Mouse (Mus musculus) liver, embryonic 16.5 days (tissue): ENCODE measurements around the gene Nrn1l. TPM values are rescaled to one million over a fixed set of nuclear protein-coding genes. Genes with fewer than 3 reads are reported as not detected.
A peak's percentile ranks its signal among the peaks of the same experiment; 100 is the strongest.

ENCODE experiments used
- ATAC-seq: fragments of 200-750 bp; cut with Nextera tagmentation; 2 replicates; pipeline ENCODE4 v1.8.0; 2017; ENCODE audit warnings: low read depth, mild to moderate bottlenecking, moderate number of reproducible peaks, moderate library complexity
- H3K27ac ChIP-seq: fragments of 300-500 bp; sonication (generic); 2 replicates; pipeline ENCODE4 v1.5.1; 2014; ENCODE audit warnings: mild to moderate bottlenecking, low read length
- H3K27me3 ChIP-seq: fragments of 300-500 bp; sonication (generic); 2 replicates; pipeline ENCODE4 v1.6.1; 2014; ENCODE audit warnings: low read depth, low read length, mixed read lengths; ENCODE audit not compliant: control insufficient read depth, insufficient read depth
- H3K36me3 ChIP-seq: fragments of 300-500 bp; sonication (generic); 2 replicates; pipeline ENCODE4 v1.6.1; 2014; ENCODE audit warnings: mild to moderate bottlenecking; ENCODE audit not compliant: control insufficient read depth, insufficient read depth
- H3K4me1 ChIP-seq: fragments of 300-500 bp; sonication (generic); 2 replicates; pipeline ENCODE4 v1.6.1; 2014; ENCODE audit warnings: low read depth, low read length, mixed read lengths; ENCODE audit not compliant: control insufficient read depth
- H3K4me2 ChIP-seq: fragments of 300-500 bp; sonication (generic); 2 replicates; pipeline ENCODE4 v1.6.1; 2014; ENCODE audit warnings: low read depth, low read length, mixed read lengths
- H3K4me3 ChIP-seq: fragments of 300-500 bp; sonication (generic); 2 replicates; pipeline ENCODE4 v1.5.1; 2014; ENCODE audit warnings: low read depth, mild to moderate bottlenecking, low read length
- H3K9ac ChIP-seq: fragments of 300-500 bp; sonication (generic); 2 replicates; pipeline ENCODE4 v1.6.1; 2014; ENCODE audit warnings: low read depth, low read length
- H3K9me3 ChIP-seq: fragments of 300-500 bp; sonication (generic); replicated peaks from 2 replicates; pipeline ENCODE4 v1.6.1; 2016; ENCODE audit warnings: low read length; ENCODE audit not compliant: control insufficient read depth
- WGBS: fragments of 180-500 bp; shearing (Covaris S2); extraction: QIAGEN DNeasy Blood & Tissue Kit; methylation state at CpG from one replicate; pipeline ENCODE4 v1.1.7; 2014; ENCODE audit not compliant: insufficient replicate concordance; 5-methylcytosine and 5-hydroxymethylcytosine counted together
- polyA plus RNA-seq: library from polyadenylated mRNA; unstranded; fragments of >200 nt; fragmentation: Nextera tagmentation; extraction: Ambion mirVana; gene quantifications from 2 replicates; pipeline ENCODE4 v1.2.1, GENCODE M21; 2015

Nrn1l gene
- polyA plus RNA-seq, 1 experiment from 2014 or later = not detected

GRCm38 (mm10) chr8:105880754-105881520 is 12.4 kb upstream of the Nrn1l start, which contains the start of gene Edc4:
TSS of gene Edc4 (plus strand) at chr8:105880881.
- peak within 1 kb of the TSS; percentile 74 for H3K27ac ChIP-seq
- H3K36me3 ChIP-seq = peaks cover 40% of the 10 kb centered on the region
- peak; percentile 86 for ATAC-seq

GRCm38 (mm10) chr8:105889756-105890465 is 3.5 kb upstream of the Nrn1l start:
- Histone ChIP-seq H3K4me3 (no peak overlapping the region), H3K27ac (no peak overlapping the region), H3K27me3 (no peaks in the 10 kb centered on the region), H3K9ac (no peak overlapping the region), H3K9me3 (no peaks in the 10 kb centered on the region), H3K36me3 (peaks cover 66% of the 10 kb centered on the region), H3K4me1 (no peaks in the 10 kb centered on the region), H3K4me2 (no peak overlapping the region)
- WGBS = 83% methylated on average over 12 of the region's 12 CpGs
- ATAC-seq = no peak

More at GRCm38 (mm10) chr8:105880754-105881520, 12.4 kb upstream of the Nrn1l start, which contains the start of gene Edc4:
- H3K27me3 ChIP-seq = no peaks in the 10 kb centered on the region
- no peaks in the 10 kb centered on the region for H3K9me3 ChIP-seq
- H3K4me2 ChIP-seq = peak within 1 kb of the TSS; percentile 95
- peaks cover 13% of the 10 kb centered on the region for H3K4me1 ChIP-seq
- peak within 1 kb of the TSS; percentile 89 for H3K9ac ChIP-seq
- H3K4me3 ChIP-seq = peak within 1 kb of the TSS; percentile 93
- WGBS = under 1% methylated on average over 45 of the region's 45 CpGs

- 77% methylated on average over 6 of the region's 6 CpGs for WGBS
- Histone ChIP-seq H3K4me2 (no peak overlapping the region), H3K27ac (no peak overlapping the region), H3K4me1 (no peaks in the 10 kb centered on the region), H3K4me3 (no peak overlapping the region), H3K9ac (no peak overlapping the region), H3K36me3 (peaks cover 57% of the 10 kb centered on the region), H3K27me3 (no peaks in the 10 kb centered on the region), H3K9me3 (no peaks in the 10 kb centered on the region)
- ATAC-seq = no peak
These were observed 2.5 kb upstream of the Nrn1l start for GRCm38 (mm10) chr8:105890870-105891269.

GRCm38 (mm10) chr8:105892432-105892831 is 935 bp upstream of the Nrn1l start:
- no peaks in the 10 kb centered on the region for H3K4me1 ChIP-seq
- H3K27me3 ChIP-seq = no peaks in the 10 kb centered on the region
- WGBS = 77% methylated on average over 6 of the region's 6 CpGs
- H3K36me3 ChIP-seq = peaks cover 42% of the 10 kb centered on the region
- H3K9me3 ChIP-seq = no peaks in the 10 kb centered on the region
- no peak overlapping the region for H3K4me3 ChIP-seq
- no peak for ATAC-seq
- H3K27ac ChIP-seq = no peak overlapping the region
- H3K9ac ChIP-seq = no peak overlapping the region
- no peak overlapping the region for H3K4me2 ChIP-seq

- Histone ChIP-seq H3K4me2 (no peak overlapping the region), H3K27me3 (no peaks in the 10 kb centered on the region), H3K9me3 (no peaks in the 10 kb centered on the region), H3K27ac (no peak overlapping the region), H3K4me3 (no peak overlapping the region), H3K36me3 (no peaks in the 10 kb centered on the region), H3K9ac (no peak overlapping the region), H3K4me1 (peaks cover 16% of the 10 kb centered on the region)
- WGBS = 65% methylated on average over 9 of the region's 9 CpGs
- ATAC-seq = no peak
These were observed 4.6 kb downstream of the Nrn1l start for GRCm38 (mm10) chr8:105897801-105898480.

GRCm38 (mm10) chr8:105900180-105900940 is 7.0 kb downstream of the Nrn1l start, which contains the start of gene Pskh1:
TSS of gene Pskh1 (plus strand) at chr8:105900441.
- WGBS = under 1% methylated on average over 65 of the region's 68 CpGs
- H3K27me3 ChIP-seq = no peaks in the 10 kb centered on the region
- peak within 1 kb of the TSS; percentile 95 for H3K27ac ChIP-seq
- H3K36me3 ChIP-seq = no peaks in the 10 kb centered on the region
- H3K4me1 ChIP-seq = peaks cover 16% of the 10 kb centered on the region
- peak; percentile 92 for ATAC-seq
- H3K4me3 ChIP-seq = peak within 1 kb of the TSS; percentile 91
- peak within 1 kb of the TSS; percentile 80 for H3K4me2 ChIP-seq
- no peaks in the 10 kb centered on the region for H3K9me3 ChIP-seq
- H3K9ac ChIP-seq = peak within 1 kb of the TSS; percentile 99

GRCm38 (mm10) chr8:105900941-105901616 is 7.7 kb downstream of the Nrn1l start:
- peak overlapping the region; percentile 91 for H3K4me3 ChIP-seq
- ATAC-seq = peak; percentile 42
- H3K27ac ChIP-seq = peak overlapping the region; percentile 95
- H3K9me3 ChIP-seq = no peaks in the 10 kb centered on the region
- peaks cover 16% of the 10 kb centered on the region for H3K4me1 ChIP-seq
- H3K9ac ChIP-seq = peak overlapping the region; percentile 99
- H3K4me2 ChIP-seq = peak overlapping the region; percentile 80
- 12% methylated on average over 16 of the region's 16 CpGs for WGBS
- no peaks in the 10 kb centered on the region for H3K36me3 ChIP-seq
- no peaks in the 10 kb centered on the region for H3K27me3 ChIP-seq

- Histone ChIP-seq H3K9me3 (no peaks in the 10 kb centered on the region), H3K36me3 (no peaks in the 10 kb centered on the region; the same call in 1 of the 2 replicates), H3K4me3 (no peak overlapping the region), H3K4me2 (no peak overlapping the region), H3K9ac (no peak overlapping the region), H3K27me3 (no peaks in the 10 kb centered on the region), H3K4me1 (no peaks in the 10 kb centered on the region), H3K27ac (no peak overlapping the region)
- WGBS = 67% methylated on average over 3 of the region's 3 CpGs
- no peak for ATAC-seq
These were observed 26.0 kb downstream of the Nrn1l start for GRCm38 (mm10) chr8:105919390-105919789.
